Mouse (Mus musculus) E14TG2a.4 (cell line): ENCODE measurements around the gene 4930524J08Rik.

Source experiments
- CTCF ChIP-seq: conservative IDR thresholded peaks from 2 replicates; pipeline ENCODE4 v1.5.1; 2014; ENCODE audit warnings: low read length
- POU5F1 ChIP-seq: IDR thresholded peaks from 2 replicates; pipeline ENCODE4 v1.6.1; 2014; ENCODE audit warnings: low read length, borderline replicate concordance

- no peak for TF ChIP-seq CTCF
- no peak for TF ChIP-seq POU5F1
These were observed 15.3 kb downstream of the 4930524J08Rik start for GRCm38 (mm10) chr5:99994166-99994565.
